Mouse (Mus musculus) kidney, embryonic 15.5 days (tissue): ENCODE results near the gene Olfr1217. TPM values are rescaled to one million over a fixed set of nuclear protein-coding genes. Genes with fewer than 3 reads are reported as not detected.
"Not testable (repeated sequence)": the region's sequence is repeated elsewhere in the genome, so short reads cannot be mapped to it uniquely, and the experiment has no call there.

Experiments used
- ATAC-seq: fragments of 200-750 bp; cut with Nextera tagmentation; replicated peaks from 2 replicates; pipeline ENCODE4 v1.8.0; 2017; ENCODE audit warnings: moderate TSS enrichment; ENCODE audit not compliant: low FRiP score
- H3K27ac ChIP-seq: fragments of 300-500 bp; sonication (generic); 2 replicates; pipeline ENCODE4 v1.5.1; 2015; ENCODE audit warnings: mild to moderate bottlenecking, inconsistent platforms
- H3K27me3 ChIP-seq: fragments of 300-500 bp; sonication (generic); 2 replicates; pipeline ENCODE4 v1.6.1; 2015; ENCODE audit warnings: inconsistent platforms
- H3K36me3 ChIP-seq: fragments of 300-500 bp; sonication (generic); 2 replicates; pipeline ENCODE4 v1.6.1; 2015; ENCODE audit warnings: inconsistent platforms
- H3K4me1 ChIP-seq: fragments of 300-500 bp; sonication (generic); 2 replicates; pipeline ENCODE4 v1.6.1; 2015; ENCODE audit warnings: inconsistent platforms
- H3K4me2 ChIP-seq: fragments of 300-500 bp; sonication (generic); 2 replicates; pipeline ENCODE4 v1.6.1; 2015; ENCODE audit warnings: moderate library complexity, mild to moderate bottlenecking, inconsistent platforms
- H3K4me3 ChIP-seq: fragments of 300-500 bp; sonication (generic); replicated peaks from 2 replicates; pipeline ENCODE4 v1.5.1; 2015; ENCODE audit warnings: mild to moderate bottlenecking, inconsistent platforms
- H3K9ac ChIP-seq: fragments of 300-500 bp; sonication (generic); 2 replicates; pipeline ENCODE4 v1.6.1; 2015; ENCODE audit warnings: mild to moderate bottlenecking, inconsistent platforms
- H3K9me3 ChIP-seq: fragments of 300-500 bp; sonication (generic); replicated peaks from 2 replicates; pipeline ENCODE4 v1.6.1; 2016; ENCODE audit warnings: inconsistent platforms
- WGBS: fragments of 180-500 bp; shearing (Covaris S2); methylation state at CpG from one replicate; pipeline ENCODE4 v1.1.7; 2015; ENCODE audit warnings: mixed read lengths; 5-methylcytosine and 5-hydroxymethylcytosine counted together
- polyA plus RNA-seq: library from polyadenylated mRNA; unstranded; fragments of >200 nt; fragmentation: Nextera tagmentation; extraction: Ambion mirVana; gene quantifications from 2 replicates; pipeline ENCODE4 v1.2.1, GENCODE M21; 2015

The Olfr1217 gene
- polyA plus RNA-seq: not detected in 2 replicates

DNA sequence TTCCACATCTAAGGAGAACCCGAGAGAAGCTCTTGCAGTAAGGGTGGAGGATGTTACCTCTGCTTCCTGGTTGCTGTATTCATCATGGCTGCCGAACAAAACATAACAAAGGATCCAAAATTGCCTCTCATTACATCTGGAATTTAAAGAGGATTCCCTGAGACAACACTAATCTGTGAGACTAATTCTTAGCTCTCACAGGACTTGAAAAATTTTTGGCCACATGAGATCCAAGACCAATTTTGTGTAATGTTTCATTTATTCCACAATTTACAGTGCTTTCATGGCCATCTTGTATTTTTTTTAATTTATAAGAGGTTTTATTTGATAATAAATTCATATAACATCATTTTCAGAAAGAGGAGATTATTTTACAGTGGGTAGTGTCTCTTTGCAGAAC is at the start of gene Olfr1217:
Gene Olfr1217 (minus strand): TSS at position 101 of the 400 bp plus-strand sequence.
- no peak within 1 kb of the TSS for H3K27ac ChIP-seq
- no peaks in the 10 kb centered on the region for H3K9me3 ChIP-seq
- no peaks in the 10 kb centered on the region for H3K27me3 ChIP-seq
- H3K4me3 ChIP-seq: no peak within 1 kb of the TSS
- no peak within 1 kb of the TSS for H3K9ac ChIP-seq
- ATAC-seq: no peak
- whole genome bisulfite sequencing: 80% methylated on average over 2 of the region's 2 CpGs
- no peaks in the 10 kb centered on the region for H3K36me3 ChIP-seq
- H3K4me1 ChIP-seq: no peaks in the 10 kb centered on the region
- no peak within 1 kb of the TSS for H3K4me2 ChIP-seq

DNA sequence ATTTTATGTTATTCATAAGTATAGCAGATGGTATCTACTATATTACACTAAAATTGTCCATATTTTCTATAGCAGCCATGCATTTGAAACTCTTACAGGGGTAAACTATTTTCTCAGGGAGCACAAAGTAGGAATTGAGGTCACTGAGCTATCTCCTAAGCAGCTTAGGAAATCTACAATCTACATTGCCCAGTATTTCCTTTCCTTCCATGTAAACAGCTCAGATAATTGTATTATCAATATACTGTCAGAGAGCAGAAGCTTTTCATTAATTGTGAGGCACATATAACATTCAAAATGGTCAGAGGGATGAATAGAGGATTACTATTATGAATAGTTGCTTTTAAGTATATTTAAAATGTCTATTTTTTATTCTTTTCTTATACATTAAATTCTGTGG is 49.6 kb upstream of the Olfr1217 start:
- no peak overlapping the region for H3K4me2 ChIP-seq
- H3K4me3 ChIP-seq: no peak overlapping the region
- H3K36me3 ChIP-seq: no peaks in the 10 kb centered on the region
- no peaks in the 10 kb centered on the region for H3K9me3 ChIP-seq
- H3K27ac ChIP-seq: no peak overlapping the region
- no peaks in the 10 kb centered on the region for H3K4me1 ChIP-seq
- H3K27me3 ChIP-seq: no peaks in the 10 kb centered on the region
- H3K9ac ChIP-seq: no peak overlapping the region
- no peak for ATAC-seq

DNA sequence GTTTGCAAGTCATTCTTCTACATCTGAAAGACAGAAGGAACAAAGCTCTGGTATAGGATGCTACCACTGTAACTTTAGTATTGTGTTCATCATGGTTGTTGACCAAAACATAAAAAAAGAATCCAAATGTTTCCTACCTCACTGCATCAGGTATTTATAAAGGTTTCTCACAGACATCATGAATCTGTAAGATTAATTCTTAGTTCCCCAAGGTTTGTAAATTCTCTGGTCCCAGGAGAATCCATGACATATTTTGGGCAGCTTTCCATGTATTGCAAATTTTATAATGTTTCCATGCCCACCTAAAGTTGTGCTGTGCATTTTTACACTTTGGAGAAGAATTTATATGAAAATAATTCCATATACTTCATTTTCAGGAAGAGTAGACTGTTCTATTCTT is 29.2 kb upstream of the Olfr1217 start, which contains the start of gene Olfr1218:
Gene Olfr1218 (minus strand): TSS at position 101 of the 400 bp plus-strand sequence.
- H3K4me2 ChIP-seq: no peak within 1 kb of the TSS
- H3K4me3 ChIP-seq: no peak within 1 kb of the TSS
- no peak for ATAC-seq
- H3K4me1 ChIP-seq: no peaks in the 10 kb centered on the region
- H3K9ac ChIP-seq: no peak within 1 kb of the TSS
- H3K27me3 ChIP-seq: no peaks in the 10 kb centered on the region
- H3K36me3 ChIP-seq: no peaks in the 10 kb centered on the region
- H3K9me3 ChIP-seq: no peaks in the 10 kb centered on the region
- H3K27ac ChIP-seq: no peak within 1 kb of the TSS

DNA sequence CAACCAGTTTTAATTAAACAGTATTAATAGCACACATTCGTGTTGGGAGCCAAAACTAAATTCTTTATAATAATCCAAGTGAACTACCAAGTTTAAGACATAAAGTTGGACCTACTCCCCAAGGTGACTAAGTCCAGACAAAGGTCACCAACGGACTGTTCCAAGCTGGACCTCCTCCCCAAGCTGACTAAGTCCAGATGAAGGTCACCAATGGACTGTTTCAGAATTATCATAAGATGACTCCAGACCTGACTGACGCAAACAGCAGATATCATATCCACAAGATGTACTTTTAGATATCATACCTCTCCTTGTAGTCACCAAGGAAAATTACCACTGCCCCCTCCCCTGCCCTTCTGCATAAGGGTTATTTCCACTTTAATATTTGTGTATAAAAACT is 10.4 kb downstream of the Olfr1217 start:
- H3K4me3 ChIP-seq, H3K4me2 ChIP-seq, H3K9me3 ChIP-seq, ATAC-seq, H3K27me3 ChIP-seq, H3K27ac ChIP-seq, H3K36me3 ChIP-seq, H3K9ac ChIP-seq, H3K4me1 ChIP-seq: not testable (repeated sequence)
- WGBS: 69% methylated on average over 3 of the region's 3 CpGs

DNA sequence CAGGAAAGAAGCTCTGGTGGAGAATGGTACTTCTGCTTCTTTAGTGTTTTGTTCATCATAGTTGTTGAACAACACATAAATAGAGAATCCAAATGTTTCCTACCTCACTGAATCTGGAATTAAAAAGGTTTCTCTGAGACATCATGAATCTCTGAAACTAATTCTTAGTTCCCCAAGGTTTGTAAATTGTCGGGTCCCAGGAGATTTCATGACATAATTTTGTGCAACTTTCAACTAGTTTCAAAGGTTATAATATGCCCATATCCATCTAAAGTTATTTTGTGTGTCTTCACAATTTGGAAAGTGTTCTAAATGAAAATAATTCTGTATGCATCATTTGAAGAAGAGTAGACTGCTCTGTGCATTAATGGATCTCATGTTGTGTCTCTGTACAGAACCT is 13.6 kb downstream of the Olfr1217 start, which contains the start of gene Olfr1216:
Gene Olfr1216 (minus strand): TSS at position 101 of the 400 bp plus-strand sequence.
- ATAC-seq: no peak
- Histone ChIP-seq H3K4me2 (no peak within 1 kb of the TSS), H3K36me3 (no peaks in the 10 kb centered on the region), H3K4me3 (no peak within 1 kb of the TSS), H3K27me3 (no peaks in the 10 kb centered on the region), H3K27ac (no peak within 1 kb of the TSS), H3K9me3 (no peaks in the 10 kb centered on the region), H3K9ac (no peak within 1 kb of the TSS), H3K4me1 (no peaks in the 10 kb centered on the region)
- 87% methylated on average over 1 of the region's 1 CpGs for WGBS

DNA sequence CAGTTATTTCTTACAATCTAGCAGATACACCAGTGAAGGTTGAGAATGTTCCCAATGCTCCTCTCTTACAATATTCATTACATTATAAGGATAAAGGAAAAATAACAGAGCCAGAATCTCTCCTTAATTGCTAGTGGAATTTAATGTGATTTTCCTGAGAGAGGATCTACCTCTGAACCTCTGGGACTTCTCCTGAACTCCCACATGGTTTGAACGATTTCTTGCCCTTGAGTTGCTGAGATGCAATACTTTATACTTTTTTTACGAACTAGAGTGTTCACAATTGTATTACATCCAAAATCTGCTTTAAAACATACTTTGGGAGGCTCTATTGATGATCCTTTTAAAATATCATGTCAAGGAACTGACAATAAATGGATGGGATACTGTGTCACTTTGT is 25.0 kb downstream of the Olfr1217 start, which contains the start of gene Olfr1215:
Gene Olfr1215 (minus strand): TSS at position 101 of the 400 bp plus-strand sequence.
- H3K4me2 ChIP-seq: no peak within 1 kb of the TSS
- no peaks in the 10 kb centered on the region for H3K27me3 ChIP-seq
- ATAC-seq: no peak
- H3K4me3 ChIP-seq: no peak within 1 kb of the TSS
- no peak within 1 kb of the TSS for H3K27ac ChIP-seq
- WGBS: 69% methylated on average over 2 of the region's 2 CpGs
- H3K36me3 ChIP-seq: no peaks in the 10 kb centered on the region
- no peaks in the 10 kb centered on the region for H3K4me1 ChIP-seq
- H3K9ac ChIP-seq: no peak within 1 kb of the TSS
- H3K9me3 ChIP-seq: no peaks in the 10 kb centered on the region

DNA sequence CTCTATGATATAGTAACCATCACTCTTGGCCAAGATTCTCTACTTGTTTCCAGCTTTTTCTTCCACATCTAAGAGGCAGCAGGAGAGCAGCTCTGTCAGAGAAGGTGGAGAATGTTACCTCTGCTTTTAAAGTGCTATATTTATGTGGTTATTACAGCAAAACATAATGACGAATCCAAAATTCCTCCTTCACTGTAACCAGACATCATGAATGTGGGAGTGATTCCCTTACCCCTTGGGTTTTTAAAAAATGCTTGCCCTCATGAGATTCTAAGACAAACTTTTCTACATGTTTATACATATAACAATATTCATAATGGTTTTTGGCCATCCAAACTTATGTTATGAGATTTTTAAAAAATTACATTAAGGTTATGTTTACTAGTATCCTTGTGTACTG is 39.3 kb downstream of the Olfr1217 start, which contains the start of gene Olfr1214:
Gene Olfr1214 (minus strand): TSS at position 101 of the 400 bp plus-strand sequence.
- Histone ChIP-seq H3K4me2 (no peak within 1 kb of the TSS), H3K4me1 (no peaks in the 10 kb centered on the region), H3K9me3 (no peaks in the 10 kb centered on the region), H3K36me3 (no peaks in the 10 kb centered on the region), H3K27ac (no peak within 1 kb of the TSS), H3K9ac (no peak within 1 kb of the TSS), H3K27me3 (no peaks in the 10 kb centered on the region), H3K4me3 (no peak within 1 kb of the TSS)
- 74% methylated on average over 1 of the region's 1 CpGs for WGBS
- ATAC-seq: no peak

DNA sequence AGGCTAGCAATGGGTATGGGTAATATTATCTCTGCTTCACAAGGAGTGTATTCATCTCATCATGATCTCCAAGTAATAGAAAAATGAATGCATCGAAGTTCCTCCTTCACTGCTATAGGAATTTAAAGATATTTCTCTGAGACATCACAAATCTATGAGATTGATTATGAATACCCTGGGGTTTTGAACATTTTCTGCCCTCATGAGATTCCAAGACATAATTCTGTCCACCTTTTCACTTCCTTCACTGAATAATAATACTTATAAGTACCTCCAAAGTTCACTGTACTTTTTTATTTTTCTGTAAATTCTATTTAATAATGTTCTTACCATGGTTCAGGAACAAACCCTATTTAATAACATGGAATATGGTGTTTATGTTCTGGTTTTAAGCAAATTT is 51.7 kb downstream of the Olfr1217 start, which contains the start of gene Gm13762:
Gene Gm13762 (minus strand): TSS at position 101 of the 400 bp plus-strand sequence.
- no peak for ATAC-seq
- Histone ChIP-seq H3K9me3 (no peaks in the 10 kb centered on the region), H3K27me3 (no peaks in the 10 kb centered on the region), H3K36me3 (no peaks in the 10 kb centered on the region), H3K9ac (no peak within 1 kb of the TSS), H3K4me2 (no peak within 1 kb of the TSS), H3K27ac (no peak within 1 kb of the TSS), H3K4me1 (no peaks in the 10 kb centered on the region), H3K4me3 (no peak within 1 kb of the TSS)
- 77% methylated on average over 1 of the region's 1 CpGs for WGBS

Other genes starting within 250 kb of the Olfr1217 start
- gene Olfr1201, start 239.0 kb downstream of the Olfr1217 start, polyA plus RNA-seq: not detected in 2 replicates
- gene Olfr1202, start 217.6 kb downstream of the Olfr1217 start, polyA plus RNA-seq: not detected in 2 replicates
- not detected in 2 replicates for gene Olfr1205, start 202.3 kb downstream of the Olfr1217 start, polyA plus RNA-seq
- not detected in 2 replicates for gene Olfr1204, start 182.8 kb downstream of the Olfr1217 start, polyA plus RNA-seq
- not detected in 2 replicates for gene Olfr1206, start 168.8 kb downstream of the Olfr1217 start, polyA plus RNA-seq
- gene Olfr1208, start 129.8 kb downstream of the Olfr1217 start, polyA plus RNA-seq: not detected in 2 replicates
- not detected in 2 replicates for gene Olfr1209, start 116.9 kb downstream of the Olfr1217 start, polyA plus RNA-seq
- gene Olfr1211, start 94.0 kb downstream of the Olfr1217 start, polyA plus RNA-seq: not detected in 2 replicates
- not detected in 2 replicates for gene Olfr1212, start 78.1 kb downstream of the Olfr1217 start, polyA plus RNA-seq
- not detected in 2 replicates for gene Gm13762, start 51.8 kb downstream of the Olfr1217 start, polyA plus RNA-seq
- not detected in 2 replicates for gene Olfr1214, start 39.4 kb downstream of the Olfr1217 start, polyA plus RNA-seq
- not detected in 2 replicates for gene Olfr1215, start 25.1 kb downstream of the Olfr1217 start, polyA plus RNA-seq
- not detected in 2 replicates for gene Olfr1216, start 13.7 kb downstream of the Olfr1217 start, polyA plus RNA-seq
- not detected in 2 replicates for gene Olfr1218, start 29.1 kb upstream of the Olfr1217 start, polyA plus RNA-seq
- not detected in 2 replicates for gene Olfr1219, start 51.4 kb upstream of the Olfr1217 start, polyA plus RNA-seq
- gene Olfr1220, start 74.8 kb upstream of the Olfr1217 start, polyA plus RNA-seq: not detected in 2 replicates
- not detected in 2 replicates for gene Olfr1221, start 85.2 kb upstream of the Olfr1217 start, polyA plus RNA-seq
- not detected in 2 replicates for gene Olfr1222, start 101.0 kb upstream of the Olfr1217 start, polyA plus RNA-seq
- gene Olfr1223, start 119.5 kb upstream of the Olfr1217 start, polyA plus RNA-seq: not detected in 2 replicates
- gene Olfr1224-ps1, start 132.0 kb upstream of the Olfr1217 start, polyA plus RNA-seq: not detected in 2 replicates
- gene Olfr1225, start 142.6 kb upstream of the Olfr1217 start, polyA plus RNA-seq: not detected in 2 replicates
- not detected in 2 replicates for gene Olfr1226, start 168.0 kb upstream of the Olfr1217 start, polyA plus RNA-seq
- not detected in 2 replicates for gene Olfr1228, start 222.0 kb upstream of the Olfr1217 start, polyA plus RNA-seq